Mouse (Mus musculus) ES-E14 (cell line): ENCODE data around the gene S100b.

ENCODE experiments used
- HCFC1 ChIP-seq: IDR thresholded peaks from 2 replicates; pipeline ENCODE4 v1.6.1; 2012; ENCODE audit warnings: low read length, inconsistent platforms, borderline replicate concordance; ENCODE audit not compliant: insufficient read depth
- MAFK ChIP-seq: IDR thresholded peaks from 2 replicates; pipeline ENCODE4 v1.6.1; 2014; ENCODE audit warnings: mild to moderate bottlenecking, low read depth, low read length, inconsistent platforms; ENCODE audit not compliant: insufficient read depth
- ZC3H11A ChIP-seq: IDR thresholded peaks from 2 replicates; pipeline ENCODE4 v1.6.1; 2012; ENCODE audit warnings: low read depth, mild to moderate bottlenecking, inconsistent platforms, low read length, borderline replicate concordance
- ZNF384 ChIP-seq: IDR thresholded peaks from 2 replicates; pipeline ENCODE4 v1.6.1; 2012; ENCODE audit warnings: low read depth, low read length, inconsistent platforms

GRCm38 (mm10) chr10:76300133-76300532 is 46.5 kb downstream of the S100b start:
- no peak for TF ChIP-seq ZNF384
- TF ChIP-seq HCFC1, result no peak
- TF ChIP-seq MAFK, result no peak
- no peak for TF ChIP-seq ZC3H11A
